Mouse (Mus musculus): ENCODE results near the gene Slc39a9.

DNA sequence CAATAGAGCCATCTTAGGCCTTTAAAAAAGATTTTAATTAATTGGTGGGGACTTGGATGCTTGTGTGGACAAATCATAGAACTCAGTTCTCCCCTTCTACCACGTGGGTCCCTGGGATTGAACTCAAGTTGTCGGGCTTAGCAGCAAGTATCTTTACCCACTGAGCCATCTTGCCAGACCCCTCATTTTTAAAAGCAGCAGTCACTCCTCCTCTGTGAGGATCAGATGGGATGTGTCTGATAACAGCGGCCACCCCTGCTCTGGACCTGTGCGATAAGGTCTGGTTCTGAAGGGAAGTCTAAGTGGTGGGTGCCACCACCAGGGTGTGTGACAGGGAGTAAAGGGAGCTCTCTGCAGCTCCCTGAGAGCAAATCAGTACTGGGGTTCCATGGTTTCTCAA lies 48.1 kb upstream of the Slc39a9 start:
- no peak for TF ChIP-seq EP300 (IDR thresholded peaks at IDR 0.05)
- no peak for TF ChIP-seq CTCF (IDR thresholded peaks at IDR 0.05)
